Mouse (Mus musculus) liver, postnatal 0 days (tissue): ENCODE measurements around the gene Gm49368.
A peak's percentile ranks its signal among the peaks of the same experiment; 100 is the strongest.

Source experiments
- CTCF ChIP-seq: sonication (generic); IDR thresholded peaks from 2 replicates; pipeline ENCODE4 v1.5.1; 2016; ENCODE audit warnings: antibody characterized with exemption, low read depth
- EP300 ChIP-seq: IDR thresholded peaks from 2 replicates; pipeline ENCODE4 v1.6.1; 2016; ENCODE audit warnings: antibody characterized with exemption, low read depth, mild to moderate bottlenecking

DNA sequence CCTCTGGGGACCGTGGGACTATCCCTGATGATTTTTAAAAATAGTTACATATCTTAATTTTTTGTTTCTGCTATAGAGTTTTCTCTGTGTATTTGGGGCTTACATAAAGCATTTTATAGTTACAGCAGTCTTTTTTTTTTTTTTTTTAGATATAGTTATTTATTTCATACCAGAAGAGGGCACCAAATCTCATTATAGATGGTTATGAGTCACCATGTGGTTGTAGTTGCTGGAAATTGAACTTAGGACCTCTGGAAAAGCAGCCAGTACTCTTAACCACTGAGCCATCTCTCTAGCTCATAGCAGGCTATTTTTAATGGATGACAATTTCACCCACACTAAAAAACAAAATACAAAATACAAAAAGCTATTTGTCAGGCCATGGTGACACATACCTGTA, 35.7 kb downstream of the Gm49368 start:
- TF ChIP-seq CTCF, result peak; percentile 8; the same call in 1 of the 2 replicates
- TF ChIP-seq EP300, result no peak
